Mouse (Mus musculus) lung, postnatal 36 days (tissue): ENCODE results near the gene Ppm1e.
"Not testable (repeated sequence)": the region's sequence is repeated elsewhere in the genome, so short reads cannot be mapped to it uniquely, and the experiment has no call there.

Source experiments
- DNase-seq: peaks from one replicate; pipeline ENCODE4 v3.0.0; 2022; ENCODE audit warnings: mixed read lengths

Gene Ppm1e

DNA sequence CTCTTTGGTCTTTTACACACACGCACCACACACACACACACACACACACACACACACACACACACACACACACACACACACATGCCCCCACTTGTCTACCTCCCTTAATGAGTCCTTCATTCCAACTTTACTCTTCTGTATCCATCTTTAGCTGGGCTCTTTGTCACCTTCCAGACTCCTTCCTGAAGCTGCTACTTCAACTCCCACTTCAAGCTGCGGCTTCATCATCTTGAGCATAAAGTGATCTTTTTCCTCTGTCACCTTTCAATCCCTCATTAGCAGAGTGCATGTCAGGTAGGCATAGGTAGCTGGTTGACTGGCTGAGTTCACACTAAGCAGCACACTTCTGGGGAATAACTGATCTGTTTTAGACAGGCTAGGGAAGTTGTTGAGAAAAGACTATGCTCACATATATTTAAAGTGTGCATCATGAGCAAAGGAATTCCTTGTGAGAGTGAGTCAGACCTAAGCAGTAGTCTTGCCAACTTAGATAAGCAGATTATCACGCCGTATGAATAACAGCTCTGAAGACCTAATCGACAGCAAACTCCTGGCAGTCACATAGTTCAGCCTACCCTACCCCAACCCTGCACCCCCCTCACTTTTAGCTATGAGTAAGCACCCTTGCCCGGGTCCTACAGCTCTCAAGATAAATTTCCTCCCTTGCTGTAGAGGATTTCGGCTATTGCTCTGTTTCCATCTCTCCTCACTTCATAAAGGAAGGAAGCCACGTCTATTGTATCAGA is 49.3 kb downstream of the Ppm1e start:
- DNase-seq, result no peak

DNA sequence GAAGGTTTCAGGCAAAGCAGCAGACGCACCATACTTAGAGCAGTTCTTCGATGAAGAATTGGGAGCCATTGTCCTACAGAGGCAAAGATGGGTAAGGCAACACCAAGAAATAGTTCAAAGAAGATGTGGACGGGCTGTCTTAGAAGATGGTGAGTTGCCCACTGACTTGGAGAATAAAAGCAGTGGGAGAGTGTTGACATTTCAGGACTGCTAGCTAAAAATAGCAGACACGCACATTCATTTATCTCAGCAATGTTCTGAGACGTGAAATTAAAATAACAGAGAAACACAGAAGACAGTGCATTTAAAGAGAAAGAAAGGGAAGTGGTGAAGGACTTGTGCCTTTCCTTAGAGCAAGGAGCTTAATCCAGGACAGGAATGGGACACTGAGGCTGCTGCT is 59.8 kb downstream of the Ppm1e start:
- DNase-seq, result no peak

DNA sequence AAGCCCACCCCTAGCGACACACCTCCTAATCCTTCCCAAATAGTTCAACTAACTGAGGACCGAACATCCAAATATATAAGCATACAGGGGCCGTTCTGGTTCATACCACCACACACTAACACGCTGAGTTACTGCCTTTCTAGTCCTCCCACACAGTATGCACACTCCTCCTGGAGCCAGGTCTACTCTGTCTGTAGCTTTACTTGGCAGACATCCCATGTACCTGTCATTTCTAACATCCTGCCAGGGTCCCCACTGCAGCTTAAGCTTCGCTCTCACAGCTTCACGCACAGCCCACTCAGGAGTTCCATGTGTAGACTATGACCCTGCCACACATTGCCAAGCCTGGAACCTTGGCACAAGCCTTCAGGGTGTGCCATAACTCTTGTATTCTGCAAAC is 62.4 kb downstream of the Ppm1e start:
- no peak for DNase-seq

DNA sequence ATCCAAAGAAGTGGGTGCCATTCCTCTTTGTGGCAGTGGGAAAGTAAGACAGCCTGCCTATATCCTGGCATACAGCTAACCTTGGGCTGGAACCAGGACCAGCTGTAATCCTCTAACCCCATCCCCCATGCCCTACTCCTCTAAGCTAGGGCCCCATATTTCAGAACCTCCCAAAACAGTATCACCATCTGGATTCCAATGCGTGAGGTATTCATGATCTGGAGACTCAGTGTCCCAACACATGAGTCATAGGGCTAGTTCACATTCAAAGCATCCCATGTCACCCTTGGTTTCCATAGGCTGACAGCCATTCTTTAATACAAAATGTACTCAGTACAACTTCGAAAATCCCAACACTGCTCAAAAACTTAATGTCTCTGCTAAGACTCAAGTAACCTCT is 63.2 kb downstream of the Ppm1e start:
- DNase-seq, result no peak

DNA sequence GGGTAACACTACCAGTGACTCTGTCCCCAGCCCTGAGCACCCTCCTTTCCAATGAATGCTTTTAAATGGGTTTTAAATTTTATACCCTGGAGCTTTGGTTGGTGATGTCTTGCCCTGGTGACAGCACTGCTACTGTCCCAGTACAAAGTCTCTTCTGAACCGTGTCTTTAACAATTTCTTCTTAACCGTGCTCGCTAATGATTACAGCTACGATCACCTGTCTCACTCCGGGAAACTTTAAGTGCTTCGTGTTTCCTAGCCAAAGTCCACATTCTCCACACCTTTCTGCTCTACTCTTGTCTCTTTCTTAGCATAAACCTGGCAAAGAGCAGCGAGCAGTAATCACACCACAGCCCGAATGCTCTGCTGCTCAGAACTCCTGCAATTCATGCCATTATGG is 69.5 kb downstream of the Ppm1e start:
- DNase-seq, result no peak

DNA sequence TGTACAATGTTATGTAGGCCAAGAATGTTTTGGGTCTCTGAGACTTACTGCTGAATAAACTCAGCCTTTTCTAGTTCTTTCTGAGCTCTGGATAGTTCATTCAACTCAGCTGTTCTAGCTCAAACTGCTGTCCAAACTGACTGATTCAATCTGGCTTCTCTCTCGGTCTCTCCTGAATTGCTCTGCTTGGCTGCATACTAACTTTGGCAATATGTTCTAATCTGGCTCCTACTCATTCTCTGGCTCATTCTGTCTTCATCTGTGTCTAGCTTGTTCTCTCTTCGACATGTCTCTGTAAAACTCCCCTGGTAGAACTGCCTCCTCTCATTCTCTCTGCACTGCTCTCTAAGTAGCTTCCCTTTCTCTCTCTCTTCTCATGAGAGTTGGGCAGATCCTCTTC is 72.6 kb downstream of the Ppm1e start:
- DNase-seq, result no peak

DNA sequence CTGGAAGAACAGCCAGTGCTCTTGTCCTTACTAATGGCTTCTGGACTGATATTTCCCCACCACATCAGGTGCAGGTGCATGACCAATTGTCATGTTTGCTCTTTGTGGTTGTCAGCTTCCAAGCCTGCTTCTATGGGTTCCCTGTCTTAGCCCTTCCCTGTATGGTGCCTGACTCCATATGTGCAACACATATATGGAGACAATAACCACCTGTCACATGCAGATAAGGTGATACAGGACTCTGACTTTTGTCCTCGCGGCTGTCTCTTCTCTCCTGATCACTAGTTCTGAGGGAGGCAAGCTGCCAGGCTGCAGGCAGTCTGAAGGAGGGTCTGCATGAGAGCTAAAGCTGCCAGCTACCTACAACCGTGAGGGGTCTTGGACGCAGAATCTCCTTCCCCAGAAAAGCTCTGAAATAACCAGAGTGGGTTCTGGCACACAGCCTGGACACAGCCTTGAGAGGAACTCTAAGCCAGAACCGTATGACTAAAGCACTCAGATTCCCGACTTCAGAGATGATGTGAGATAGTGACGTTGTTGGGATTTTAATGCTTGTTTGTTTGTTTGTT is 76.8 kb downstream of the Ppm1e start:
- DNase-seq, result no peak

DNA sequence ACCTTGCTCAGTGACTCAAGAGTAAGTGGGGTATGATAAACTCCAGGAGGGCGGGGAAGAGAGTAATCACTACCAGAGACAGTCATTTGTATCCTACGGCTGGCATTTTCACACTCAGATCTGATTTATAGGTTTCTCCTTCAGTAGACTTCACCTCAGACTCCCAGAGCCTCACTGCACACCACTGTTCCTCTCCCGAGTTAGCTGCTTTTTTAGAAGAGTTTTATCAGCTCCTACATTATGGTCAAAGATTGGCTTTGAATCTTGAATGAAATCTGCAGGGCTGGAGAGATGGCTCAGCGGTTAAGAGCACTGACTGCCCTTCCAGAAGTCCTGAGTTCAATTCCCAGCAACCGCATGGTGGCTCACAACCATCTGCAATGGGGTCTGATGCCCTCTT is 79.4 kb downstream of the Ppm1e start:
- no peak for DNase-seq

DNA sequence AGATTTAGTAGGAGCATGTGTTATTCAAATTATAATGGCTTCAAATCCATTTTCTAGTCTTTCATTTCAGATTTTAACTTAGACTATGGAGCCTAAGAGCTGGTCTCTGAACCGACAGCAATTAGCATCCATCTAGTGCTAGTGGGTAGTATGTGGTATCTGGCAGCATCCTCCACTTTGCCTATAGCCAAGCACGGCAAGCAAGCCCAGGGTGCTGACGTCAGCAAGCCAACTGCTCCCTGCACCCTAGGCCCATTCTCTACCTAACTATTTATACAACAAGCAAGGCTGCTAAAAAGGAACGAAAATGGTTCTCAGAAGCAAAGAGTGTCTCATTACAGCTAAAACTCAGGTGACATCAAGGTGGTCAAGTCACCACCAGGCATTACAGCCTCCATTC is 80.0 kb downstream of the Ppm1e start:
- no peak for DNase-seq

DNA sequence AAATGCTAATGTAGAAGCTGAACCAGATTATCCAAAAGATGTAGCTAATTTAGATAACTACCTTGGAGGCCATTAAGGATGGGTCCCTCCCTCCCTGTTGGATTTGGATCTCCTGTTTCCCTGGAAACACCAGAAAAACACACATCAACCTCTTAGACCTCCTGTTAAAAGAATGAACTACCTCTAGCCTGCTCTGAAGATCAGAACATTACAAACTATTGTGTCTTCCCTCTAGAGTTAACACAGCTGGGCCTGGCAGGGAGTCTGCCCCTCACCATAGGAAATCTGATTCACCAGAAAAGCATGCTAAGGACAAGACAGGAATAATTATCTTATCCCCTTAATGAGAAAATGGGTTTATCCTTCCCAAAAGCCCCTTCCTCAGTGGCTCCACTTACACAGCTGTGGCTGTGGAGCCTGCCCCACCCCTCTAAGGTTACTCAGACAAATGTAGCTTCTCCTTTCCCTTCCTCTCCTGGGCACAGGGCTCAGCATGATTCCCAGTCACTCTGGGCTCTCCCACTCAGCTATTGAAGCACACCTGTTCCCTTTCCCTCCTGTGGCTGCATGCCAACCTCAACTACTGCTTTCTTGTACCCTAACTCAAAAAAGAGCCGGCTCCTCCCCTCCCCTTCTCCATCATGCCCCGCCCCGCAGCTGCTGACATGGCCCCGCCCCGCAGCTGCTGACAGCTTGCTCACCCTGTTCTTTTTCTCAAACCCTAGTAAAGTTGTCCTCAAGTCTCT is 82.4 kb downstream of the Ppm1e start:
- no peak for DNase-seq

DNA sequence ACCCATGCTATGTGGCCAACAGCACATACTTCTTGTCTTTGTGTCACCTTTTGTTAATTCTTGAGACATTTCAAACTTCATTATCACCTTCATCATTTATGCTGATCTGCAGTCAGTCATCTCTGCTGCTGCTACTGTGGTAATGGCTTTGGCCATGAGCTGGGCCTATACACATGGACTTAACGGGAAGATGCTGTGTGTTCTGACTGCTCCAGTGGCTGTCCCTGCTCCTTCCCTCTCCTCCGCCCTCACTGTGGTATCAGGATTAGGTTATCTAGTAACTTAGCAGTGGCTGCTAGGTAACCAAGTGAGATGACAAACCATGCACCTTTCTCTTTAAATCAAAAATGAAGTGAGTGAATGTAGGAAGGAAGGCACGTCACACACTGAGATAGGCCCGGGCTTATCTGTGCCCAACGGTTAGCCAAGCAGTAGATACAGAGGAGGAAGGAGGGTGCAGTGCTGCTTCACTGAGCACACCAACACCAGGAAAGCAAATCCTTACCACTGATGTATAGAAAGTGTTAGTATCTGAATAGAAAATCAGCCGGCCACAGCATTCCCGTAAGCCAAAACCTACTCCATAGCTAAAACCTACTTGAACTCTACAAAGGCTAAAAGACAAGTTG is 83.3 kb downstream of the Ppm1e start:
- no peak for DNase-seq

DNA sequence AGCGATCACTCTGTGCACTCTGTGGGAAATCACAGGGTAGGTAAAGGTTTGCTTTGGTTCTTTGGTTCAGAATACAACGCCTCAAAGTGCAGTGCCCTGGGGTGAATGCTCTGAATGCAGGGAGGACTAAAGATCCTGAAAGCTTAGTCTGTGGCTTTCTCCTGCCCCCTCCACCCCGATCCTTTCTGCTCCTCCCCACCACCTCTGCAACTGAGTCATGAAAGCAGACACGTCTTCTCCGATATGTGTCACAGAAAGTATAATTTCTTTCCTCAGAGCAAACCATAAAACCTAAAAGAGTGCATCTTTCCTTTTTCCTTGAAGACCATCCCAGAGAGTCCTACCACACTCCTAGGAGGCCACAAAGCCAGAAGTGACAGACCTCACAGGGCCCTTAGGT is 86.1 kb downstream of the Ppm1e start:
- no peak for DNase-seq

DNA sequence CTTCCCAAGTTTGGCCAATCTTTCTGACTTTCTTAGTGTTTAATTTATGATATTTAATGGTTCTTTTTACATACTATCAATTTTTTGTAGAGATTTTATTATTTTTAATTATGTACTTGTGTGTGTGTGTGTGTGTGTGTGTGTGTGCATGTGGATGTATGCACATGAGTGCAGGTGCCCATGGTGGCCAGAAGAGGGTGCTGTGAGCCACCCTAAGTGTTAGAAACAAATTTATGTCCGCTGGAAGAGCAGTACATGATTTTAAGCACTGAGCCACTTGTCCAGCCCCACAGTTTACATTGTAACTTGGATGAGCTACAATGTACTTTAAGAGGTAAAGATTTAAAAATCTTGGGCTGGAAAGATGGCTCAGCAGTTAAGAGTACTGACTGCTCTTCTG is 87.3 kb downstream of the Ppm1e start:
- DNase-seq, result no peak

DNA sequence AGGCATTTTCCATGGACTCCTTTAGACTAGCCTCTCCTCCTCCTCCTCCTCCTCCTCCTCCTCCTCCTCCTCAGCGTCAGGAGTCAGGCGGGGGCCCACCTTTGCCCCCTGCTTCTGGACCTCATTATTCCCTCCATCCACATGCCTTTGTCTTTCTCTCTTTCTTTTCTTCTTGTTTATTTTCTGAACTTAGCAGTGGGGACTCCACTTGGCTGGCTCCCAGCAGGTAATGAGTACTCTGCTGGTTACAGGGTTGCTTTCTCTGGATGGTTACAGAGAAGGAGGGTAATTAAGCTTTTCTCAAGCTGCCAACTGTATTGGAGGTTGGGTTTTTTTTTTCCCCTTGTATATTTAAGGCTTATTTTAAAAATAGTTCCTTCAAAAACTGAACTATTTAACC is 87.9 kb downstream of the Ppm1e start:
- DNase-seq, result no peak

DNA sequence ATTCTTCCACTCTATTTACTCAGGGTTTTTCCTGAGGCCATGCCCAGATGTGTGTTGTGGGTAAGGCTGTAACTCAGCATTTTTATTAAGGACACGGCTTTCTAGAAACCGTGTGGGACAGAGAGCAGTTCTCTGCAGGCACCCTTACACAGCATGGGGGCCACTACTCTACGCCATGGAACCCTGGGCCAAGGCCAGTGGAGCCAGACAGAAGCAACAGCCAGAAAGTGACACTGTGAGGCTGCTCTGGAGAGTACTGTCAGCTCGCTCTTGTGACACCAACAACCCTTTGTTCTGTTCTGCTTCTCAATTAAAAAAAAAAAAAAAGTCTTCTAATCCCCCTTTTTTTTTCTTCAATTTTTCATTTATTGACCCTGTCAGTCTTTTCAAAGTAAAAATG is 88.4 kb downstream of the Ppm1e start:
- DNase-seq, result no peak

DNA sequence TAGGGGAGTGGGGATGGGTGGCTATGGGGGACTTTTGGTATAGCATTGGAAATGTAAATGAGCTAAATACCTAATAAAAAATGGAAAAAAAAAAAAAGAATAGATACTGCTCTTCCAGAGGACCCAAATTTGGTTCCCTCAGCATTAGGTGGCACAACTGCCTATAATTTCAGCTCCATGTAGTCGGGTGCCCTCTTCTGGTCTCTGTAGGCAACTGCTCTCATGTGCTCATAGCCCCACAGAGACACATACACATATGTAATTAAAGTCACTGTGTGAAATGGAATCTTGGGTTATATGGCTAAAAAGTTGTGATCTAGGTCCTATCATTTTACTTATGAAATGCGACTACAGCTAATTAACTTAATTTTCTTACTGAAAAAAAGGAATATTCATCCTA is 90.0 kb downstream of the Ppm1e start:
- no peak for DNase-seq

DNA sequence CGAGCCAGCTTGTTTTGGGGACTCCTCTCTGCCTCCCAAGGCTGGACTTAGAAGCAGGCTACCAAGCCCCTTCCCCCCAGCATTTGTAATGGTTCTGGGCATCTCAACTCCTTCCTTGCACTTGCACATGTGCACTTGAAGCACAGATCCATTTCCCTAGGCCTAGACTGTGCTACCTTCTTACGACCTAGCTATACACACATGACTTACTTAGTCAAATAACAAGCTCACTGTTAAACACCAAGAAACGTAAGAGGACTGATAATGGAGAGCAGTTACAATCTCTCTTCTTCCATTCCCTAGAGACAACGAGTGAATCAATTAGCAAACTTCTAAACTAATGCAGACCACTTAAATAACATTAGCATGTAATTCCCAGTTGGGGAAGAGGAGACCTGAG is 92.6 kb downstream of the Ppm1e start:
- no peak for DNase-seq

DNA sequence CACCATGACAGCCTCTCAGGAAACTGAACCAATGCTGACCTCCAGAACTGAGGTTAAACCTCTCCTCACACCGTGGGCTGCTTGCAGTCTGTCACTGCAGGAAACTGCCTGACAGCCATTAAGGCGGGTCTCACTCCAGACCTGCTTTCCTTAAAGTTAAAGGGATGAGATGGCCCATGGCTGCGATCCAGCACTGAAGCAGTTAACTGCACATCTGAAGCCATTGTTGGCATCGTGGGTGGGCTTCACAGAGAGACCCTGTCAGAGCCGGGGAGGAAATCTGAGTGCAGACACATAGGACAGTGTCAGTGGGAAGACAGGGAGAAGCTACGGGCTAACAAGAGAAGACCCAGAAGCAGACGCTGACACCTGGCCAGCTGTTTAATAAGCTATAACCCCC is 94.9 kb downstream of the Ppm1e start:
- DNase-seq, result no peak

DNA sequence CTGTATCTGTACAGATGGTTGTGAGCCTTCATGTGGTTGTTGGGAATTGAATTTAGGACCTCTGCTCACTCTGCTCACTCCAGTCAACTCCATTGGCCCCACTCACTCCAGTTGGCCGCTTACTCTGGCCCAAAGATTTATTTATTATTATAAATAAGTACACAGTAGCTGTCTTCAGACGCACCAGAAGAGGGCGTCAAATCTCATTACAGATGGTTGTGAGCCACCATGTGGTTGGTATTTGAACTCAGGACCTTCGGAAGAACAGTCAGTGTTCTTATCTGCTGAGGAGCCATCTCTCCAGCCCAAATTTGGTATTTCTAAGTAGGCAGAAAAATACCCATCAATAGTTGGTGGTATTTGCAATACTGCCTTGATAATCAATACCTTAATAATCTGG is 97.1 kb downstream of the Ppm1e start:
- not testable (repeated sequence) for DNase-seq

DNA sequence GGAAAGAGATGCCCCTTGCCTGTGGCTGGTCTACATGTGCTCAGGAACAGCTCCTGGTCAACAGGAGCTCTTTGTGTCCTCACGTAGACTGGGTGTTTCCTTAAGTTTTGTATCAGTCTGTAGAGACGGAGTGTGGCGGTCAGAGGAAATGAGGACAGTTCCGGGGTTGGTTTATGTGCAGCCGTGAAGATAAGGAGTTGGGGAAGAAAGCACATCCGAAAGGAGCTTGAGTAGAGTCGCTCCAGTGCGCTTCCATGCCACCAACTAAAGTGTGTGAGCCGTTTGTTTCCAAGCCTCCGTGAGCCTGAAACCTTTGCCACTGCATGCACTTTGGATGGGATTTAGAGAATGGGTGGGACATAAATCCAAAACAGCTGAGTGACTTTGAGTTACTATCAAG is 99.0 kb downstream of the Ppm1e start:
- DNase-seq, result no peak

DNA sequence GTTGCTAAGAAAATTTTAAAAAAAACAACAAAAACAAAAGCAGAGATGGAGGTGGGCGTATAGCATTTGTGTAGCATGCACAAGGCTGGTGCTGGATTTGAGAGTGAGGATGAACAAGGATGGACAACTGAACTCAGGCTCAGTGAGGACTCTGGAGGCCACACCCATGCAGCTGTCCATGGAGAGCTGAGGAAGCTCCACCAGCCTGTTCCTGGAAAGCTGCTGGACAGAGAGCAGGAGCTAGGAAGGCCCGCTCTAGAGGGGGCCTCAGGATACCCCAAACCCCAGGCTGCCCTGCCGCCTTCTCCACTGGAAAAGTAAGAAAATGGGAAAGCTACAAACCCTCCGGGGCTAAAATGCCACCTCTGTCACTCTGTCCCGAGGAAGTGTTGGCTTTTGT is 101.5 kb downstream of the Ppm1e start:
- DNase-seq, result no peak

DNA sequence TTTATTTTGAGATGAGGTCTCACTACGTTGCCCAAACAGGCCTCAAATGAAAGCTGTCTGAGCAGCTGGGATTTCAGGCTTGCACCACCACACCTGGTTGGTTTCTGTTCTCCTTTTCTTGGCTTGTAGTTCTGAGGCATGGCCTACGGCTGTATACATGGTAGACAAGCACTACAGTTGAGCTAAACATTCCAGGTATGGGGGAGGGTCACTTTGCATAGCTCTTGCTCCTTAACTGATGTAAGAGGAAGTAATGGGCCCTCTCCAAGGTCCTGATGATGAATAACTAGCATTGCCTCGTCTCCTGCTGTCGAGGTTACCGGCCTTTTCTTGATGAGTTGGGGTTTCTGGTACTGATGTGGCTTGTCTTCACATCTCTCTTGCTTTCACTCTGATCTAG is 104.7 kb downstream of the Ppm1e start:
- DNase-seq, result no peak

DNA sequence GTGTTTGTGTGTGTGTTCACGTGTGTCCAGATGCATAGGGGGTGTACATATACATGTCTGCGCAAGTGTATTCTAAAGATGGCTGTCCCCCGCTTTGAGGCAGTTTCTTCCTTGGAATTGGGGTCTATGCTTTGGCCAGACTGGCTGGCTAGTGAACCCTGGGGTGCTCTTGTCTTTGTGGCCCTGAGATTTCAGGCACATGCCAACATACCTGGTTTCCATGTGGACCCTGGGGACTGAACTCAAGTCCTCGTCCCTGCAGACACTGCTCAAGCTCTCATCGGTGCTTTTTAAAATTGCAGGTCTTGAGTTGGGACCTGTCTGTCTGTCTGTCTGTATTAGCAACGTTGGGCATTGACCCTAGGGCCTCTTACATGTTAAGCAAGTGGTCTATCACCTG is 105.5 kb downstream of the Ppm1e start:
- DNase-seq, result no peak

DNA sequence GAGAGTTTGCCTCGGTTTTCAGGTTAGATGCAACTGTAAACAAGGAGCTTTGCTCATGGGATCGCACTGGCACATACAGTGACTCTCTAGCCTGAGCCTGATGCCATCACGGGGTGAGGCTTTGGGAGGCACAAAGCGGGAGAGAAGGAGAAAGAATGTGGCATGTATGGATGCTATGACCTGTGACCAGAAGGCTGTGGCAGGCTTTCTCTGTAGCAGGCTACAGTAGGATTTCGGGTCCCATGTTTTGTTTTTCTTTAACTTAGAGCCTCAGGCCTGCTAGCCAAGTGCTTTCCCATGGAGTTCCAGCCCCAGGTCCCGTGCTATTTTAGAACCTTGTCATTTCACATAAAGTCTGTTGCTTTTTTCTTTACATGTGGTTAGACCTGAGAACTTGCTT is 108.7 kb downstream of the Ppm1e start:
- DNase-seq, result no peak
